Mouse (Mus musculus): ENCODE results near the gene Lbhd2. TPM values are rescaled to one million over a fixed set of nuclear protein-coding genes. Genes with fewer than 3 reads are reported as not detected.

Gene Lbhd2
- total and polyA plus RNA-seq, 3 experiments: not detected

DNA sequence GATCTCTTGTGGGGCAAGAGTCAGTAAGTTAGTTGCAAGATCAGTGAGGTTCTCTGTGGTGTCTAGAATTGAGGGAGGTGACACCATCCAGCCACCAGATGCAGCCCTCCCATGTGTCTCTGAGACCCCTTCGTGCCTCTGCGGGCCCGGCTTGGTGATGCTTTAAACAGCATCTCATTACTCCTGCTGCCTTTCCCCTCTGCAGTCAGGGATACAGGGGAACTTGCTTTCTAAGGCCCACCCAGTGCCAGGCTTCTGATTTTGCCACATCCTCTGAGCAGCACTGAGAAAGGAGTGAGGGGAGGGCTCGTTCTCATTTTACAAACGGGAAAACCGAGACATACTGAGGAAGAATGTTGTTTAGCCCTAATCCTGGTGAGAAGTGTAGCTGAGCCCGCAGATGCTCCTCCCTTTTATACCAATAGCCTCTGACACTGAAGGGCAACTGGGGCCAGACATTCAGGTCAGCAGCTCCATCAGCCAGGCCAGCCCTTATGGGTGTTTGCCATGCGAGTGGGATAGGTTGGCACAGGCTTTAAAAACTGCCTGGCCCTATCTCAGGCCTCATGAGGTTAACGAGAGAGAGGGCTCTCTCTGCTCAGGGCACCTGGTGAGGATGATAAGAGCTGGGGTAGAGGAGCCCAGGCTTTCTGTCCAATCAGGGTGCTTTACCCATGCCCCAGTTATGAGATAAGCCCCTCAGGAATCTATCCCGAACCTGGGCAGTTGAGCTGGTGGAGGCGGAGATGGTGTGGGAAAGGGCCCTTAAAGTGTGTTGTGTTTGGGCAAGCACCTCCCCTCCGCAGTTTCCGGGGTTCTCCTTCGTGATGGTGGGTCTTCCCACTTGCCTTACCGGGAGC is 36.6 kb downstream of the Lbhd2 start (continued):
- 0 out of 2 replicates have a peak, but pooled peaks have one; percentile 10 for TF ChIP-seq ZNF384 (IDR thresholded peaks at IDR 0.05; ENCODE audit: low read depth, low read length)
- TF ChIP-seq MEF2A (IDR thresholded peaks at IDR 0.05; ENCODE audit: extremely low read depth, insufficient replicate concordance, low read depth, low read length, poor library complexity, severe bottlenecking): peak; percentile 7; the same call in 1 of the 2 replicates

DNA sequence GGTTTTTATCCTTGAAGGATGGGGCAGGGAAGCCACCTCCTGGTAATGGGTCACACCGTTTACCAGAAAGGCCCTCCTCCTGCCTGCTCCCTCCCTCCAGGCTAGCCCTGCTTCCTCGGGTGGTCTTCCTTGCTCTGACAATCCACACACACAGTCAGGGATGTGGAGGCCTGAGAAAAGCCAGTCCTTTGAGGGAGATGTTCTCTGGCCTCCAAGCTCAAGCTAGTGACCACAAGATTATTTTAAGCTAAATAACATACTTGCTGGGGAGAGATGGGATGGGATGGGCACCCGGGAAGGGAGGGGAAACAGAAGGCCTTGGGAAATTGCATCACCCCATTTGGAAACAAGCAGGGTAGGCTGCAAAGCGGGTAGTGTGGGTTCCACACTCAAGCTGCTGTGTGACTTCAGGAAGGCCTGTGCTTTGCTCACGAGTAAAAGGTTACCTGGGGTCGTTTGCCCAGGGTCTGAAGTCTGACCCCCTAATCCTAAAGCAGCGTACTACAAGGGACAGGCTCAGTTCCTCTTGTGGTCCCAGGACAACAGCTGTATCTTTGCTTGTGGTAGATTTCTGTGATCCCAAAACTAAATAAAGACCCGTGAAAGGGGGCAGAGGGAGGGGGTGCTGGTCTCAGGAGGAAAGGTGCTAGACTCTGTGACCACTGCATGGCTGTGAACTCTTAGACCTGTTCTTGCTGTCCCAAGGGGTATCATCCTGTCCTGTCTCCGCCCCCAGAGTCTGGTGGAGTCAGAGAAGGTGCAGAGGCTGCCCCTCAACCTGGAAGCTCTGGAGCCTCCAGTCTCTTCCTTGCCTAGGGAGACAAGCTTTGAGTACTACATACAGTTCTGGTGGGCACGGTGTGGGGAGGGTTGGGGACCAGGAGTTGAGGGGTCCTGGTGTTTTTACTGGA is 37.6 kb downstream of the Lbhd2 start:
- peak overlapping the region; percentile 74 to 94 for H3K4me3 ChIP-seq (ENCODE audit: control insufficient read depth in 1 of 2, insufficient read depth in 1 of 2, low read depth in 2 of 2, low read length in 2 of 2)
- no peaks in the 10 kb centered on the region for H3K9me3 ChIP-seq (replicated peaks; ENCODE audit: insufficient read depth, low read length)
- no peaks in the 10 kb centered on the region for H3K27me3 ChIP-seq (ENCODE audit: control insufficient read depth in 1 of 2, insufficient read depth in 2 of 2, low read length in 2 of 2)
- H3K79me2 ChIP-seq (ENCODE audit: control insufficient read depth, insufficient read depth, low read length, poor library complexity): peaks cover 17% of the 10 kb centered on the region
- peaks cover 5 to 14% of the 10 kb centered on the region in 2 experiments; a peak in 3 of 4 replicates for H3K36me3 ChIP-seq (ENCODE audit: control insufficient read depth in 1 of 2, insufficient read depth in 2 of 2, low read length in 2 of 2)
- DNase-seq (ENCODE audit: low read depth, low spot score): peak; percentile 46
- H3K9ac ChIP-seq (ENCODE audit: control insufficient read depth, low read depth, low read length, poor library complexity, severe bottlenecking): peak overlapping the region; percentile 76
- TF ChIP-seq ZKSCAN1 (IDR thresholded peaks at IDR 0.05; ENCODE audit: low read depth, low read length): no peak
- TF ChIP-seq EP300 (IDR thresholded peaks at IDR 0.05; ENCODE audit: low read depth in 1 of 2, low read length in 2 of 2): 0 out of 4 replicates have a peak, but pooled peaks of 1 of the 2 experiments have one; percentile 18
- H3K27ac ChIP-seq (ENCODE audit: control insufficient read depth, low read depth, low read length): peak overlapping the region; percentile 86
- peaks cover 13 to 20% of the 10 kb centered on the region in 2 experiments; a peak in 3 of 4 replicates for H3K4me1 ChIP-seq (ENCODE audit: control insufficient read depth in 1 of 2, insufficient read depth in 2 of 2, low read length in 2 of 2)

GRCm38 (mm10) chr12:111445161-111445889 is 38.7 kb downstream of the Lbhd2 start:
- H3K27me3 ChIP-seq (ENCODE audit: control insufficient read depth in 1 of 2, insufficient read depth in 2 of 2, low read length in 2 of 2): no peaks in the 10 kb centered on the region
- H3K4me1 ChIP-seq (ENCODE audit: control insufficient read depth in 1 of 2, insufficient read depth in 2 of 2, low read length in 2 of 2): peaks cover 13 to 20% of the 10 kb centered on the region in 2 experiments; a peak in 3 of 4 replicates
- H3K79me2 ChIP-seq (ENCODE audit: control insufficient read depth, insufficient read depth, low read length, poor library complexity): peaks cover 17% of the 10 kb centered on the region
- peaks cover 5 to 14% of the 10 kb centered on the region in 2 experiments; a peak in 3 of 4 replicates for H3K36me3 ChIP-seq (ENCODE audit: control insufficient read depth in 1 of 2, insufficient read depth in 2 of 2, low read length in 2 of 2)
- H3K27ac ChIP-seq (ENCODE audit: control insufficient read depth, low read depth, low read length): no peak overlapping the region
- TF ChIP-seq HCFC1 (IDR thresholded peaks at IDR 0.05; ENCODE audit: low read depth, low read length) (no peak), EP300 (IDR thresholded peaks at IDR 0.05; ENCODE audit: low read depth in 1 of 2, low read length in 2 of 2) (no peak)
- DNase-seq (ENCODE audit: low read depth, low spot score): no peak
- no peak overlapping the region for H3K4me3 ChIP-seq (ENCODE audit: control insufficient read depth in 1 of 2, insufficient read depth in 1 of 2, low read depth in 2 of 2, low read length in 2 of 2)
- H3K9ac ChIP-seq (ENCODE audit: control insufficient read depth, low read depth, low read length, poor library complexity, severe bottlenecking): no peak overlapping the region
- H3K9me3 ChIP-seq (replicated peaks; ENCODE audit: insufficient read depth, low read length): no peaks in the 10 kb centered on the region

Measured in MEL (cell line).